Mouse (Mus musculus) kidney, adult 2 months (tissue): Measurements from ENCODE around the gene Ica1. TPM values are rescaled to one million over a fixed set of nuclear protein-coding genes. Genes with fewer than 3 reads are reported as not detected.

Source experiments
- DNase-seq: peaks from one replicate; pipeline ENCODE4 v3.0.0; 2021
- H3K27ac ChIP-seq: fragments of 200-500 bp; 2 replicates; pipeline ENCODE4 v1.5.1; 2012; ENCODE audit warnings: low read depth, low read length, control low read depth, inconsistent platforms; ENCODE audit not compliant: insufficient read depth
- H3K27me3 ChIP-seq: fragments of 200-500 bp; replicated peaks from 2 replicates; pipeline ENCODE4 v1.6.1; 2012; ENCODE audit warnings: mild to moderate bottlenecking, moderate library complexity, low read length, inconsistent platforms; ENCODE audit not compliant: control insufficient read depth, insufficient read depth
- H3K36me3 ChIP-seq: fragments of 200-500 bp; 2 replicates; pipeline ENCODE4 v1.6.1; 2012; ENCODE audit warnings: mild to moderate bottlenecking, moderate library complexity, low read length, inconsistent platforms; ENCODE audit not compliant: control insufficient read depth, insufficient read depth
- H3K4me1 ChIP-seq: fragments of 200-500 bp; 2 replicates; pipeline ENCODE4 v1.6.1; 2011; ENCODE audit warnings: low read length; ENCODE audit not compliant: control insufficient read depth, insufficient read depth
- H3K4me3 ChIP-seq: fragments of 200-500 bp; 2 replicates; pipeline ENCODE4 v1.5.1; 2011; ENCODE audit warnings: mild to moderate bottlenecking, low read depth, low read length, control low read depth; ENCODE audit not compliant: insufficient read depth
- CTCF ChIP-seq: fragments of 200-500 bp; conservative IDR thresholded peaks from 2 replicates; pipeline ENCODE4 v1.5.1; 2011; ENCODE audit warnings: low read depth, mild to moderate bottlenecking, control low read depth, low read length, moderate library complexity, mixed read lengths; ENCODE audit not compliant: insufficient read depth, insufficient read length
- POLR2A ChIP-seq: fragments of 200-500 bp; IDR thresholded peaks from one replicate; pipeline ENCODE4 v1.6.1; 2011; ENCODE audit warnings: low read depth, low read length, control low read depth
- WGBS: fragments of 180-500 bp; shearing (Covaris S2); methylation state at CpG from one replicate; pipeline ENCODE4 v1.1.7; 2018; 5-methylcytosine and 5-hydroxymethylcytosine counted together
- polyA plus RNA-seq: library from polyadenylated mRNA; depleted of rRNA; stranded (reverse); fragments of >200 nt; gene quantifications from 2 replicates; pipeline ENCODE4 v1.2.3, GENCODE M21; 2012

Ica1 gene
- polyA plus RNA-seq, 1 experiment, result 6.1 TPM

GRCm38 (mm10) chr6:8665786-8666185 lies 112.5 kb downstream of the Ica1 start:
- no peak for TF ChIP-seq POLR2A
- TF ChIP-seq CTCF, result no peak
- no peaks in the 10 kb centered on the region for H3K27me3 ChIP-seq
- no peaks in the 10 kb centered on the region for H3K36me3 ChIP-seq
- no peak for DNase-seq
- no peak overlapping the region for H3K27ac ChIP-seq
- no peaks in the 10 kb centered on the region for H3K4me1 ChIP-seq
- no peak overlapping the region for H3K4me3 ChIP-seq
- WGBS, result 95% methylated on average over 5 of the region's 5 CpGs

DNA sequence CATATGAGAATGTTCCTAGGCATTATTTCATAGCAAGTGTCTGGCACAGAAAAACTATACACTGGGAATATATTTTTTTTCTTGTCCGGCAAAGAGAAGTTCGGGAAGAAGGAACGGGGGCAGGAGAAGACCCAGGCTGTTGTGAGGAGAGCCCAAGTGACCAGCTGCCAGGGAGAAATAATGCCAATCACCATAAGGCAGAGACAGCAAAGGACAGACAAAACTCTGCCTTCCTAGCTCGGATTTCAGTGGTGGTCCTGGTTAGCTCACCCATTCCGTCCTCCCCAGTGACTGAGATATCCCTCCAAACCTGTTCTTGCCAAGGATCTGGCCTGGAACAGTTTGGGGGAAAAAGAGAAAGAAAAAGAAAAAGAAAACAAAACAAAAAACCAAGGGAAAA lies 113.3 kb downstream of the Ica1 start:
- Histone ChIP-seq H3K27ac (no peak overlapping the region), H3K4me1 (no peaks in the 10 kb centered on the region), H3K27me3 (no peaks in the 10 kb centered on the region), H3K4me3 (no peak overlapping the region), H3K36me3 (no peaks in the 10 kb centered on the region)
- 90% methylated on average over 5 of the region's 5 CpGs for WGBS
- TF ChIP-seq CTCF (no peak), POLR2A (no peak)
- DNase-seq, result no peak

DNA sequence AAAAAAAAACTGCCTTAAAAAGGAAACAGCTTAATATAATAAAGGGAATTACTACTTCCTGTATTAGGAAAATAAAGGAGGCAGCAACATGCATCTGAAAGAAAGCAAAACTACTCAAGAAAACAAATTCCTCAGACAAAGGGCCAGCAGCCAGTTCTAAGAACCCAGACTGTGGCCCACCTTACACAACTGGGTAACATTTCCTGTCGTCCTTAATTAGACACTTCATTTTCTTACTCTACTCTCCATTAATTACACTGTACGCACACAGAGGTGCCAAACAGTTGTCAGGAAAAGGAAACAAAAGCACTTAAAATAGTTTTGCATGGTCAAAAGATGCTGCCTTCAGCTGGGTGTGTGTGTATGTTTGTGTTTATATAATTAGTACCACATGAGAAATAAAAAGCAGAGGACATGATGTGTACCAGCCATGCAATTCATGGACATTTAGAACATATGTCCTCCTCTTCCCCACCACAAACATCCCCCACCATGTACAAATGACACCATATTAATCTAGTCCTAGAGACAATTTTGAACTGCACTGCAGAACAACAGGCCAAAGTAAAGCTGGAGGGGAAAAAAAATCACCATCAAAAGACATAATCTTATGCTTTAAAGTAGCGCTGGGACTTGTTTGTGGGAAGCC lies 115.1 kb downstream of the Ica1 start:
- WGBS, result 63% methylated on average over 3 of the region's 3 CpGs
- no peak overlapping the region for H3K27ac ChIP-seq
- H3K36me3 ChIP-seq, result no peaks in the 10 kb centered on the region
- no peak for DNase-seq
- H3K4me1 ChIP-seq, result no peaks in the 10 kb centered on the region
- no peak overlapping the region for H3K4me3 ChIP-seq
- H3K27me3 ChIP-seq, result no peaks in the 10 kb centered on the region
- TF ChIP-seq POLR2A (no peak), CTCF (no peak)

DNA sequence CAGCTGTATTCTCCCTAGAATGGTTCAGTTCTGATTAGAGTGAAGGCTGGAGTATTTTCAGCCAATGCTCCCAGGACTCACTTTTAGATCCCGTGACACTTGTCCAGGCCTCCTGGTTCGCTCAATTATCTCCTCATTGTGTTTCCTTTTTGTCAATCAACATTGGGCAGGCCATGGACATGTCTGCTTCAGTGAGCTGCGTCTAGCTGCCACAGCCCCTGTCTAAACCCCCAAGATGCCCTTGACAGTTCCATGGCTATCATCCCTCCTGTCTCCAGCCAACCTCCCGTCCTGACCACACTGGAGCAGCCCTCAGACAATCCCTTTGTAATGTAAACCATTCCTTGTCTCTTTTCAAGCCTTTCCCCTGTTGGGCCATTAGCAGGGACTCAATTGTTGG lies 116.9 kb downstream of the Ica1 start:
- H3K4me1 ChIP-seq, result no peaks in the 10 kb centered on the region
- DNase-seq, result no peak
- H3K4me3 ChIP-seq, result no peak overlapping the region
- TF ChIP-seq POLR2A (no peak), CTCF (no peak)
- no peaks in the 10 kb centered on the region for H3K27me3 ChIP-seq
- no peak overlapping the region for H3K27ac ChIP-seq
- 82% methylated on average over 4 of the region's 4 CpGs for WGBS
- H3K36me3 ChIP-seq, result no peaks in the 10 kb centered on the region

GRCm38 (mm10) chr6:8660076-8660475 lies 118.2 kb downstream of the Ica1 start:
- H3K36me3 ChIP-seq, result no peaks in the 10 kb centered on the region
- H3K4me1 ChIP-seq, result no peaks in the 10 kb centered on the region
- H3K27ac ChIP-seq, result no peak overlapping the region
- TF ChIP-seq POLR2A (no peak), CTCF (no peak)
- DNase-seq, result no peak
- H3K27me3 ChIP-seq, result no peaks in the 10 kb centered on the region
- 97% methylated on average over 2 of the region's 2 CpGs for WGBS
- H3K4me3 ChIP-seq, result no peak overlapping the region

DNA sequence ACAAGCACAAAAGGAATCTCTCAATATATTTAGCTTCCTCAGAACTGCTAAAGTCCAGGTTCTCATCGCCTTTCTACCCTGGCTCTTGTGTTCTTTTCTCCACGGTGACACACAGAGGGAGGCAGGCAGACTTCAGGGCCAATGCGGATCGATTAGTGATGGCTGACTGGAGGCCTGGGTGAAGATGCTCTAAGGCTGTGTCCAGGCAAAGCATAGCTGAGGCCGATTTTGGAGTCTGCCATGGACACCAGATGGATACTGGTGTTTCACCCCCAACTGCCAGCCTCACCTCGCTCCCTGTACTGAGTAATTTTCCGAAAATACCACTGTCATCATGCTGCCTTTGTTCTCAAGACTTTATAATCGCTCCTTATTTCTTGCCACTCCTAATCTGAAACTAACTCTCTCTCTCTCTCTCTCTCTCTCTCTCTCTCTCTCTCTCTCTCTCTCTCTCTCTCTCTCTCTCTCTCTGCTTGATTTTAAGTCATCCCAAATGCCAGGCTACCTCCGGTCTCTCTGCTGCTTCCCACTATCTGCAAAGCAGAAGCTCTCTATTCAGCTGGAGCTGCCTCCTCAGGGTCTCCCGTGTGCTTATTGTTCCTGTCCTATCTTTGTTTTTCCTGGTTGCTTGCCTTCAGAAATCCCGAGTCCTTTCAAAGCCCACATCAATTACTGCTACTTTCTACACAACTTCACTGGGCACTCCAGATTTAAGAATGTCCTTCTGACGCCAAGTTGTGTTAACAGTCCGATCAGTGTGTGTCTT lies 118.9 kb downstream of the Ica1 start:
- no peak for DNase-seq
- Histone ChIP-seq H3K4me1 (no peaks in the 10 kb centered on the region), H3K36me3 (no peaks in the 10 kb centered on the region), H3K27me3 (no peaks in the 10 kb centered on the region), H3K4me3 (no peak overlapping the region), H3K27ac (no peak overlapping the region)
- 79% methylated on average over 13 of the region's 13 CpGs for WGBS
- no peak for TF ChIP-seq POLR2A
- TF ChIP-seq CTCF, result no peak

- no peak for TF ChIP-seq CTCF
- no peak for TF ChIP-seq POLR2A
These were observed 119.9 kb downstream of the Ica1 start for GRCm38 (mm10) chr6:8658431-8658830.

GRCm38 (mm10) chr6:8657459-8657858 lies 120.8 kb downstream of the Ica1 start:
- no peaks in the 10 kb centered on the region for H3K36me3 ChIP-seq

More at GRCm38 (mm10) chr6:8658431-8658830, 119.9 kb downstream of the Ica1 start:
- Histone ChIP-seq H3K27ac (no peak overlapping the region), H3K36me3 (no peaks in the 10 kb centered on the region), H3K27me3 (no peaks in the 10 kb centered on the region), H3K4me1 (no peaks in the 10 kb centered on the region), H3K4me3 (no peak overlapping the region)
- DNase-seq, result no peak
- WGBS, result 62% methylated on average over 4 of the region's 4 CpGs

More at GRCm38 (mm10) chr6:8657459-8657858, 120.8 kb downstream of the Ica1 start:
- Histone ChIP-seq H3K27me3 (no peaks in the 10 kb centered on the region), H3K27ac (no peak overlapping the region), H3K4me1 (no peaks in the 10 kb centered on the region), H3K4me3 (no peak overlapping the region)
- TF ChIP-seq POLR2A (no peak), CTCF (no peak)
- no peak for DNase-seq
- WGBS, result 64% methylated on average over 3 of the region's 3 CpGs
